Mouse (Mus musculus): ENCODE data around the gene Slc25a39. TPM values are rescaled to one million over a fixed set of nuclear protein-coding genes. Genes with fewer than 3 reads are reported as not detected.

Gene Slc25a39
- polyA plus RNA-seq, 1 experiment: 88.4 TPM

- Histone ChIP-seq H3K4me1 (ENCODE audit: control insufficient read depth, insufficient read depth, low read length) (peaks cover 6% of the 10 kb centered on the region), H3K4me3 (ENCODE audit: insufficient read depth, low read length) (peak overlapping the region; percentile 80), H3K27ac (ENCODE audit: insufficient read depth, low read length) (0 out of 2 replicates have a peak overlapping the region, but pooled peaks have one; percentile 20)
- no peak for TF ChIP-seq CTCF (IDR thresholded peaks at IDR 0.05; ENCODE audit: extremely low read depth, insufficient read depth, low read length)
- no peak for TF ChIP-seq POLR2A (IDR thresholded peaks at IDR 0.05; ENCODE audit: extremely low read depth, insufficient read depth, low read length)
These were observed 37.6 kb upstream of the Slc25a39 start for GRCm38 (mm10) chr11:102445264-102445890.

- peaks cover 6% of the 10 kb centered on the region for H3K4me1 ChIP-seq (ENCODE audit: control insufficient read depth, insufficient read depth, low read length)
- TF ChIP-seq CTCF (IDR thresholded peaks at IDR 0.05; ENCODE audit: extremely low read depth, insufficient read depth, low read length): no peak
- TF ChIP-seq POLR2A (IDR thresholded peaks at IDR 0.05; ENCODE audit: extremely low read depth, insufficient read depth, low read length): no peak
- H3K4me3 ChIP-seq (ENCODE audit: insufficient read depth, low read length): no peak overlapping the region
- no peak overlapping the region for H3K27ac ChIP-seq (ENCODE audit: insufficient read depth, low read length)
These were observed 37.0 kb upstream of the Slc25a39 start for GRCm38 (mm10) chr11:102444781-102445180.

- Histone ChIP-seq H3K4me1 (ENCODE audit: control insufficient read depth, insufficient read depth, low read length) (peaks cover 7% of the 10 kb centered on the region), H3K27ac (ENCODE audit: insufficient read depth, low read length) (no peak overlapping the region), H3K4me3 (ENCODE audit: insufficient read depth, low read length) (no peak overlapping the region)
- TF ChIP-seq CTCF (IDR thresholded peaks at IDR 0.05; ENCODE audit: extremely low read depth, insufficient read depth, low read length) (no peak), POLR2A (IDR thresholded peaks at IDR 0.05; ENCODE audit: extremely low read depth, insufficient read depth, low read length) (no peak)
These were observed 36.6 kb upstream of the Slc25a39 start for GRCm38 (mm10) chr11:102444321-102444720.

GRCm38 (mm10) chr11:102443740-102444139, 36.0 kb upstream of the Slc25a39 start:
- H3K4me1 ChIP-seq (ENCODE audit: control insufficient read depth, insufficient read depth, low read length): peaks cover 8% of the 10 kb centered on the region; the same call in 1 of the 2 replicates
- no peak overlapping the region for H3K4me3 ChIP-seq (ENCODE audit: insufficient read depth, low read length)
- TF ChIP-seq POLR2A (IDR thresholded peaks at IDR 0.05; ENCODE audit: extremely low read depth, insufficient read depth, low read length) (no peak), CTCF (IDR thresholded peaks at IDR 0.05; ENCODE audit: extremely low read depth, insufficient read depth, low read length) (no peak)
- no peak overlapping the region for H3K27ac ChIP-seq (ENCODE audit: insufficient read depth, low read length)

GRCm38 (mm10) chr11:102442089-102442488, 34.3 kb upstream of the Slc25a39 start:
- no peak overlapping the region for H3K27ac ChIP-seq (ENCODE audit: insufficient read depth, low read length)
- TF ChIP-seq POLR2A (IDR thresholded peaks at IDR 0.05; ENCODE audit: extremely low read depth, insufficient read depth, low read length): no peak
- no peak for TF ChIP-seq CTCF (IDR thresholded peaks at IDR 0.05; ENCODE audit: extremely low read depth, insufficient read depth, low read length)
- H3K4me1 ChIP-seq (ENCODE audit: control insufficient read depth, insufficient read depth, low read length): peaks cover 4% of the 10 kb centered on the region; the same call in 1 of the 2 replicates
- no peak overlapping the region for H3K4me3 ChIP-seq (ENCODE audit: insufficient read depth, low read length)

GRCm38 (mm10) chr11:102441434-102441833, 33.7 kb upstream of the Slc25a39 start:
- H3K4me1 ChIP-seq (ENCODE audit: control insufficient read depth, insufficient read depth, low read length): peaks cover 4% of the 10 kb centered on the region; the same call in 1 of the 2 replicates
- TF ChIP-seq POLR2A (IDR thresholded peaks at IDR 0.05; ENCODE audit: extremely low read depth, insufficient read depth, low read length) (no peak), CTCF (IDR thresholded peaks at IDR 0.05; ENCODE audit: extremely low read depth, insufficient read depth, low read length) (no peak)
- H3K27ac ChIP-seq (ENCODE audit: insufficient read depth, low read length): no peak overlapping the region

GRCm38 (mm10) chr11:102440255-102440654, 32.5 kb upstream of the Slc25a39 start:
- TF ChIP-seq POLR2A (IDR thresholded peaks at IDR 0.05; ENCODE audit: extremely low read depth, insufficient read depth, low read length): no peak
- no peak for TF ChIP-seq CTCF (IDR thresholded peaks at IDR 0.05; ENCODE audit: extremely low read depth, insufficient read depth, low read length)
- H3K4me1 ChIP-seq (ENCODE audit: control insufficient read depth, insufficient read depth, low read length): peaks cover 4% of the 10 kb centered on the region; the same call in 1 of the 2 replicates
- no peak overlapping the region for H3K27ac ChIP-seq (ENCODE audit: insufficient read depth, low read length)
- H3K4me3 ChIP-seq (ENCODE audit: insufficient read depth, low read length): no peak overlapping the region

More at GRCm38 (mm10) chr11:102441434-102441833, 33.7 kb upstream of the Slc25a39 start:
- H3K4me3 ChIP-seq (ENCODE audit: insufficient read depth, low read length): no peak overlapping the region

GRCm38 (mm10) chr11:102439093-102440082, 31.6 kb upstream of the Slc25a39 start:
- H3K4me1 ChIP-seq (ENCODE audit: control insufficient read depth, insufficient read depth, low read length): peaks cover 4% of the 10 kb centered on the region; the same call in 1 of the 2 replicates
- no peak overlapping the region for H3K27ac ChIP-seq (ENCODE audit: insufficient read depth, low read length)
- TF ChIP-seq POLR2A (IDR thresholded peaks at IDR 0.05; ENCODE audit: extremely low read depth, insufficient read depth, low read length) (no peak), CTCF (IDR thresholded peaks at IDR 0.05; ENCODE audit: extremely low read depth, insufficient read depth, low read length) (no peak)
- no peak overlapping the region for H3K4me3 ChIP-seq (ENCODE audit: insufficient read depth, low read length)
